Mouse (Mus musculus) spleen, adult 2 months (tissue): ENCODE results near the gene Kcna4. TPM values are rescaled to one million over a fixed set of nuclear protein-coding genes. Genes with fewer than 3 reads are reported as not detected.

Source experiments
- DNase-seq, 2 experiments: peaks; one replicate each; pipeline versions ENCODE4 v3.0.0 to v3.0.0-alpha.2; 2012 to 2021; ENCODE audit warnings: low spot score in 2 of 2, low read depth in 1 of 2
- H3K27ac ChIP-seq: fragments of 200-500 bp; 2 replicates; pipeline ENCODE4 v1.5.1; 2012; ENCODE audit warnings: low read length, inconsistent platforms; ENCODE audit not compliant: insufficient read depth
- H3K27me3 ChIP-seq: fragments of 200-500 bp; 2 replicates; pipeline ENCODE4 v1.6.1; 2012; ENCODE audit warnings: mild to moderate bottlenecking, moderate library complexity, low read length, inconsistent platforms; ENCODE audit not compliant: control insufficient read depth, insufficient read depth
- H3K36me3 ChIP-seq: fragments of 200-500 bp; 2 replicates; pipeline ENCODE4 v1.6.1; 2012; ENCODE audit warnings: mild to moderate bottlenecking, low read length, inconsistent platforms; ENCODE audit not compliant: control insufficient read depth, insufficient read depth
- H3K4me1 ChIP-seq: fragments of 200-500 bp; 2 replicates; pipeline ENCODE4 v1.6.1; 2011; ENCODE audit warnings: inconsistent platforms; ENCODE audit not compliant: control insufficient read depth, insufficient read depth, insufficient read length
- H3K4me3 ChIP-seq: fragments of 200-500 bp; 2 replicates; pipeline ENCODE4 v1.5.1; 2011; ENCODE audit warnings: mild to moderate bottlenecking, inconsistent platforms; ENCODE audit not compliant: insufficient read depth, insufficient read length; ENCODE audit errors: extremely low read depth
- CTCF ChIP-seq: fragments of 200-500 bp; IDR thresholded peaks from 2 replicates; pipeline ENCODE4 v1.5.1; 2011; ENCODE audit warnings: mild to moderate bottlenecking, inconsistent platforms; ENCODE audit not compliant: insufficient read depth, insufficient read length, insufficient replicate concordance; ENCODE audit errors: extremely low read depth
- POLR2A ChIP-seq: fragments of 200-500 bp; IDR thresholded peaks from 2 replicates; pipeline ENCODE4 v1.6.1; 2011; ENCODE audit warnings: low read depth, low read length, inconsistent platforms
- WGBS: fragments of 180-500 bp; shearing (Covaris S2); methylation state at CpG from one replicate; pipeline ENCODE4 v1.1.7; 2018; 5-methylcytosine and 5-hydroxymethylcytosine counted together
- polyA plus RNA-seq: library from polyadenylated mRNA; depleted of rRNA; stranded (reverse); fragments of >200 nt; gene quantifications from 2 replicates; pipeline ENCODE4 v1.2.3, GENCODE M21; 2012

Gene Kcna4
- polyA plus RNA-seq, 1 experiment, result not detected

DNA sequence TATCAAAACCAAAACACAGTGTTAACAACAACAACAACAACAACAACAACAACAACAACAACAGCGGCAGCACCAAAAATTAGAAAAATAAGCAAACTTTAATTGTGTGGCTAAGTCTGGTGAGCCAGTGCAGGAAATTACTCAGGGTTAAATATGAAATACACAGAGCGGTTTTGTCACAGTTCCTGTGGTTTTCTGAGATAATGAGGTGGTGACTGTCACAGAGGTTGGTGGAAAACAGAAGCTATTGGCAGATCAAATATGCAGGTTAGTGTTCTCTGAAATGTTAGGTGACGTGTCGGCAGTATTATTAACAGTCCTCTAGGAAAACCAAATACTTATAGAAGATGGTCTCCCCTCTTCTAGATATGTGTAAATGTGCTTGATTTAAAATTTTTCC is 11.4 kb downstream of the Kcna4 start:
- TF ChIP-seq POLR2A, result no peak
- TF ChIP-seq CTCF, result no peak
- no peak overlapping the region for H3K27ac ChIP-seq
- no peaks in the 10 kb centered on the region for H3K27me3 ChIP-seq
- no peaks in the 10 kb centered on the region for H3K36me3 ChIP-seq
- 21% methylated on average over 4 of the region's 4 CpGs for WGBS
- no peak for DNase-seq
- H3K4me1 ChIP-seq, result no peaks in the 10 kb centered on the region
- no peak overlapping the region for H3K4me3 ChIP-seq

- H3K27ac ChIP-seq, result no peak overlapping the region
- H3K36me3 ChIP-seq, result no peaks in the 10 kb centered on the region
- H3K4me1 ChIP-seq, result no peaks in the 10 kb centered on the region
- DNase-seq, result no peak
- TF ChIP-seq POLR2A, result no peak
- no peak for TF ChIP-seq CTCF
- H3K4me3 ChIP-seq, result no peak overlapping the region
- no peaks in the 10 kb centered on the region for H3K27me3 ChIP-seq
- 88% methylated on average over 3 of the region's 3 CpGs for WGBS
These were observed 14.3 kb downstream of the Kcna4 start for GRCm38 (mm10) chr2:107304707-107305106.

DNA sequence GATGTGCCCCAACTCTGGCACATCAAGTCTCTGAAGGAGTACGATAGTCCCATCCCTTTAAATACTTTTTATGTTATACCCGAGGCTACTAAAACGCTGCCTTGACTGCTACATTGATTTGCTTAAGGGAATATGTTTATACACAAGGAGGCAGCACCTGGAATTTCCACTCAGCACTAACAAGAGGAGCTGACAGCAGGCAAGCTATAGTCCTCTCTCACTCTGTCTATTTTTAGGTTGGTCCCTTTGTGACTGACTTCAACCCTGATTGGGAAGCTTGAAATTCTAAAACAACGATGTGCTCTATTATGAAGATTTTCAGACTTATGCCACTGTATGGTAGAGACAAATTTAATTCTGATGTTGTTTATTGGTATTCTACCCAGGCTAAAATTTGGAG is 15.6 kb downstream of the Kcna4 start:
- Histone ChIP-seq H3K36me3 (no peaks in the 10 kb centered on the region), H3K4me1 (no peaks in the 10 kb centered on the region), H3K27me3 (no peaks in the 10 kb centered on the region), H3K4me3 (no peak overlapping the region), H3K27ac (no peak overlapping the region)
- DNase-seq, result no peak
- TF ChIP-seq CTCF, result no peak
- TF ChIP-seq POLR2A, result no peak
- WGBS, result 81% methylated on average over 4 of the region's 4 CpGs

DNA sequence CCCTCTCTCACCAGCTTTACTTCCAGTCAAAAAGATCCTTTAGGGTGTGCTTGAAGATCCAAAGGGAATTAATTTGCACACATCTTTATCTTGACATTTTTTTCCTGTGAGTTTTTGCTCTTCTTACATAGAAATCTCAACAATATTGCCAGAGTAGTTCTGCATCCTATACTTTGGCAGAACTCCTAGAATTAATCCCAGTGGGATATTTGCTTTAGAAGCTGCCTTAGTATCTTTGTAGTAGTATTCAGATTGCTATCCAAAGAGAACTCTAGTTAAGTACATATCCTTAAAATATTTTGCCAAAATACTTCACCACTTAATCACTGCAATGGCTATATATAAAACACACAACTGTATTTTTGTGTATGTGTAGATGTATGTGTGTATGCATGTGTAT is 28.2 kb downstream of the Kcna4 start:
- DNase-seq, result no peak
- Histone ChIP-seq H3K4me1 (no peaks in the 10 kb centered on the region), H3K27me3 (no peaks in the 10 kb centered on the region), H3K27ac (no peak overlapping the region), H3K36me3 (no peaks in the 10 kb centered on the region), H3K4me3 (no peak overlapping the region)
- TF ChIP-seq CTCF (no peak), POLR2A (no peak)

DNA sequence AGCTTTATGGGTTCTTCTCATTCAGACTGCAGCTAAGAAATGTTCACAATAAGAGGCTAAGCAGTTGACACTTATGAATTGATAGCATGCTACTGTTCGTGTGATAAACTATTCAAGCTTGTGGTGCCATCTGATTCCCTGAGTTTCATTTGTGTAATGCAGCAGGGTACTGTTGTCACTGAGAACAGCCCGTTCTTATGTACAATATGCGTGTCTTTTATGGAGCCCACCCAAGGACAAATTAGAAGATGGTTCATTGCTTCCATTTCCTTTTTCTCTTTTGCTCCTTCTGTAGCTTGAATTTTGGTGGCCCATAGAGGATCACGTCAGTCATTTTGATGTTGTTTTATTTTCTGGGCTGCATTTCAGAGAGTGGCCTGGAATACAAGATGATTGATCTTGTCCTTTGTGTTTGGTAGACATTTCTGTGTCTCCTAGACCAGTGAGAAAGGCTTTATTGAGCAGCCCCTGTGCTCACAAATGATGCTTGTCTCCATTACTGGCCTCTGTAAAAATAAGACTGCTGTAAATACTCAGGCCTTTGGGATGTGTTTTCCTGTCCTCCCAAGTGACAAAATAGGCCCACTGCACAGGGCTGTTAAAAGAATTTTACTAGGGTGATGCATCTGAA is 31.3 kb downstream of the Kcna4 start:
- 86% methylated on average over 4 of the region's 4 CpGs for WGBS
- no peak for DNase-seq
- H3K27me3 ChIP-seq, result no peaks in the 10 kb centered on the region
- H3K4me1 ChIP-seq, result no peaks in the 10 kb centered on the region
- H3K36me3 ChIP-seq, result no peaks in the 10 kb centered on the region
- TF ChIP-seq CTCF (no peak), POLR2A (no peak)
- no peak overlapping the region for H3K4me3 ChIP-seq
- no peak overlapping the region for H3K27ac ChIP-seq

- Histone ChIP-seq H3K4me1 (no peaks in the 10 kb centered on the region), H3K36me3 (no peaks in the 10 kb centered on the region), H3K27me3 (no peaks in the 10 kb centered on the region), H3K27ac (no peak overlapping the region), H3K4me3 (no peak overlapping the region)
- TF ChIP-seq POLR2A (no peak), CTCF (no peak)
- no peak for DNase-seq
- 87% methylated on average over 3 of the region's 3 CpGs for WGBS
These were observed 33.7 kb downstream of the Kcna4 start for GRCm38 (mm10) chr2:107324090-107324489.

DNA sequence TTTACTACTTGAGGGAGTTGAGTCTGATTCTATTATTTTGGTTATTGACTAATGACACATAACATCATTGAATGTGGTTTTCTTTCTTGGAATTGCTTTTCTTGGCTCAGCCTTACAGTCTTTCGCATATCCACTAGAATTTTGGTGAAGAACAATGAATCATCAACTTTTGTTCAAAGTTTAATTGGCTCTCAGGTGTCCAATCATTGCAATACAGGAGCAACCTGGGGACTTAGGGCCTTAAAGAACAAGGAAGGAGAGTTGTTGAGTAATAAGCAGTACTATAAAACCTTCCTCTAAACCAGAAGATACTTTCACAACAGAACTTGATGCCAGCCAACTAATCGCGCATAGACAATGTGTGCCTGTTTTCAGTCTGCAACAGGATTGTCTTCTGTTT is 36.8 kb downstream of the Kcna4 start:
- no peak overlapping the region for H3K27ac ChIP-seq
- H3K27me3 ChIP-seq, result no peaks in the 10 kb centered on the region
- no peak overlapping the region for H3K4me3 ChIP-seq
- no peak for TF ChIP-seq POLR2A
- no peak for TF ChIP-seq CTCF
- WGBS, result 93% methylated on average over 3 of the region's 3 CpGs
- no peak for DNase-seq
- no peaks in the 10 kb centered on the region for H3K4me1 ChIP-seq
- no peaks in the 10 kb centered on the region for H3K36me3 ChIP-seq
